Mouse (Mus musculus) fat pad, adult 2 months (tissue): ENCODE measurements around the gene Syngr3.
"Not testable (repeated sequence)": the region's sequence is repeated elsewhere in the genome, so short reads cannot be mapped to it uniquely, and the experiment has no call there.

ENCODE experiments used
- DNase-seq: peaks from one replicate; pipeline ENCODE4 v3.0.0-alpha.2; 2011; ENCODE audit warnings: low read depth, low spot score; ENCODE audit errors: extremely low read depth

Gene Syngr3

GRCm38 (mm10) chr17:24720616-24721015, 30.9 kb upstream of the Syngr3 start:
- DNase-seq = not testable (repeated sequence)

GRCm38 (mm10) chr17:24719494-24720222, 29.9 kb upstream of the Syngr3 start:
- DNase-seq = peak; percentile 75

GRCm38 (mm10) chr17:24718938-24719337, 29.2 kb upstream of the Syngr3 start:
- DNase-seq = not testable (repeated sequence)

GRCm38 (mm10) chr17:24717943-24718342, 28.2 kb upstream of the Syngr3 start, which contains the start of the genes Rnf151 and Rps2:
Gene Rnf151, minus strand, starts transcription at chr17:24718063.
Gene Rps2, plus strand, starts transcription at chr17:24718116.
- DNase-seq = no peak

GRCm38 (mm10) chr17:24716166-24716682, 26.5 kb upstream of the Syngr3 start:
- DNase-seq = no peak

- DNase-seq = no peak
These were observed 25.8 kb upstream of the Syngr3 start for GRCm38 (mm10) chr17:24715556-24715955.

- no peak for DNase-seq
These were observed 18.9 kb upstream of the Syngr3 start for GRCm38 (mm10) chr17:24708646-24709045.

GRCm38 (mm10) chr17:24707801-24708425, 18.2 kb upstream of the Syngr3 start:
- no peak for DNase-seq

- DNase-seq = no peak
These were observed 17.4 kb upstream of the Syngr3 start, which contains the start of gene Tbl3 for GRCm38 (mm10) chr17:24706982-24707800. Gene Tbl3, minus strand, starts transcription at chr17:24707660.

GRCm38 (mm10) chr17:24705821-24706220, 16.1 kb upstream of the Syngr3 start:
- no peak for DNase-seq

- no peak for DNase-seq
These were observed 11.5 kb upstream of the Syngr3 start for GRCm38 (mm10) chr17:24701251-24701650.

- DNase-seq = no peak
These were observed 9.7 kb upstream of the Syngr3 start for GRCm38 (mm10) chr17:24699473-24699872.

- no peak for DNase-seq
These were observed 9.0 kb upstream of the Syngr3 start for GRCm38 (mm10) chr17:24698715-24699114.

- no peak for DNase-seq
These were observed 8.2 kb upstream of the Syngr3 start for GRCm38 (mm10) chr17:24697985-24698384.

GRCm38 (mm10) chr17:24696011-24696697, 6.4 kb upstream of the Syngr3 start, which contains the start of the genes Gfer and Noxo1:
Gene Gfer, minus strand, starts transcription at chr17:24696156.
Gene Noxo1, plus strand, starts transcription at chr17:24696234.
- DNase-seq = no peak

GRCm38 (mm10) chr17:24695326-24696010, 5.7 kb upstream of the Syngr3 start:
- DNase-seq = no peak

GRCm38 (mm10) chr17:24692385-24692784, 2.6 kb upstream of the Syngr3 start:
- no peak for DNase-seq

- no peak for DNase-seq
These were observed 2.2 kb downstream of the Syngr3 start for GRCm38 (mm10) chr17:24687599-24687998.

GRCm38 (mm10) chr17:24687146-24687595, 2.6 kb downstream of the Syngr3 start:
- no peak for DNase-seq

GRCm38 (mm10) chr17:24686514-24686913, 3.2 kb downstream of the Syngr3 start:
- DNase-seq = no peak
